Comparison of ENCODE assay signal across 26 mouse cellular contexts in genomic region chr17:66688179-66688578, GRCm38 (mm10).
A peak's percentile ranks its signal among the peaks of the same experiment; 100 is the strongest.
DNase-seq lines count a peak whose midpoint lies in the region; ATAC-seq lines count a peak whose summit lies in the region.
"Had no signal": no experiment of that assay in that cellular context is flagged by ENCODE, and none has a peak within 500 bp of the region (broad histone marks: within the 10 kb centered on the region; RNA-seq: fewer than 3 reads in every experiment).

No protein-coding gene starts in this region.

- H3K4me1 ChIP-seq in forebrain, embryonic 14.5 days (ENCODE audit: control insufficient read depth, insufficient read depth, low read length) = peaks cover 15% of the 10 kb centered on the region
- no peaks in the 10 kb centered on the region for H3K4me1 ChIP-seq in forebrain, embryonic 11.5 days (replicated peaks; ENCODE audit: control insufficient read depth, insufficient read depth, low read length)
- H3K4me1 ChIP-seq in hindbrain, embryonic 14.5 days (replicated peaks; ENCODE audit: control insufficient read depth, insufficient read depth, low read length) = peaks cover 6% of the 10 kb centered on the region
- peaks cover 12% of the 10 kb centered on the region for H3K4me1 ChIP-seq in hindbrain, embryonic 16.5 days (ENCODE audit: control insufficient read depth, insufficient read depth, low read depth, low read length)
- H3K4me1 ChIP-seq: heart, embryonic 15.5 days; stomach, embryonic 15.5 days had no signal

- no peak overlapping the region for H3K4me2 ChIP-seq in forebrain, embryonic 14.5 days (ENCODE audit: low read length)
- no peak overlapping the region for H3K4me2 ChIP-seq in forebrain, embryonic 11.5 days (ENCODE audit: low read depth, low read length, severe bottlenecking)
- no peak overlapping the region for H3K4me2 ChIP-seq in hindbrain, embryonic 14.5 days (replicated peaks)
- H3K4me2 ChIP-seq in hindbrain, embryonic 16.5 days (ENCODE audit: low read length) = no peak overlapping the region
- H3K4me2 ChIP-seq: embryonic facial prominence, embryonic 13.5 days; heart, embryonic 15.5 days; limb, embryonic 13.5 days; liver, embryonic 11.5 days; lung, embryonic 15.5 days; midbrain, embryonic 11.5 days; stomach, embryonic 15.5 days had no signal

- no peaks in the 10 kb centered on the region for H3K9me3 ChIP-seq in forebrain, embryonic 14.5 days (replicated peaks; ENCODE audit: control insufficient read depth, low read length)
- H3K9me3 ChIP-seq in forebrain, embryonic 11.5 days (ENCODE audit: control insufficient read depth, low read length) = no peaks in the 10 kb centered on the region
- no peaks in the 10 kb centered on the region for H3K9me3 ChIP-seq in hindbrain, embryonic 14.5 days (ENCODE audit: control insufficient read depth, low read length)
- no peaks in the 10 kb centered on the region for H3K9me3 ChIP-seq in hindbrain, embryonic 16.5 days (ENCODE audit: control insufficient read depth, low read length)
- H3K9me3 ChIP-seq: embryonic facial prominence, embryonic 13.5 days; heart, embryonic 10.5 days; heart, embryonic 15.5 days; limb, embryonic 13.5 days; lung, embryonic 15.5 days; stomach, embryonic 15.5 days had no signal

- WGBS in forebrain, embryonic 14.5 days = 84% methylated on average over 9 of the region's 9 CpGs
- 94% methylated on average over 9 of the region's 9 CpGs for WGBS in forebrain, embryonic 11.5 days
- WGBS in hindbrain, embryonic 14.5 days = 91% methylated on average over 9 of the region's 9 CpGs
- WGBS in hindbrain, embryonic 16.5 days = 82% methylated on average over 9 of the region's 9 CpGs

- 0 out of 2 replicates have a peak overlapping the region, but pooled peaks have one; percentile 49 for H3K27ac ChIP-seq in forebrain, embryonic 14.5 days (ENCODE audit: low read depth, low read length)
- no peak overlapping the region for H3K27ac ChIP-seq in forebrain, embryonic 11.5 days (ENCODE audit: low read depth, low read length)
- peak overlapping the region; percentile 75 for H3K27ac ChIP-seq in hindbrain, embryonic 14.5 days
- H3K27ac ChIP-seq in hindbrain, embryonic 16.5 days (ENCODE audit: low read depth, low read length) = no peak overlapping the region
- H3K27ac ChIP-seq: embryonic facial prominence, embryonic 13.5 days; heart, embryonic 10.5 days; heart, embryonic 15.5 days; limb, embryonic 13.5 days; lung, embryonic 15.5 days; stomach, embryonic 15.5 days had no signal

- ATAC-seq in forebrain, embryonic 14.5 days = no peak
- no peak for ATAC-seq in forebrain, embryonic 11.5 days (replicated peaks; ENCODE audit: low FRiP score)
- no peak for ATAC-seq in hindbrain, embryonic 14.5 days (ENCODE audit: low FRiP score)
- no peak for ATAC-seq in hindbrain, embryonic 16.5 days
- ATAC-seq: intestine, postnatal 0 days had no signal

- H3K9ac ChIP-seq in forebrain, embryonic 14.5 days (ENCODE audit: low read length) = no peak overlapping the region
- H3K9ac ChIP-seq in forebrain, embryonic 11.5 days (ENCODE audit: low read length) = no peak overlapping the region
- no peak overlapping the region for H3K9ac ChIP-seq in hindbrain, embryonic 14.5 days
- H3K9ac ChIP-seq in hindbrain, embryonic 16.5 days (ENCODE audit: low read depth, low read length) = no peak overlapping the region
- H3K9ac ChIP-seq: embryonic facial prominence, embryonic 13.5 days; heart, embryonic 15.5 days; limb, embryonic 13.5 days; lung, embryonic 15.5 days; stomach, embryonic 15.5 days had no signal

- no peak for DNase-seq in forebrain, embryonic 14.5 days (ENCODE audit: low spot score)
- no peak for DNase-seq in forebrain, embryonic 11.5 days (ENCODE audit: low spot score)
- DNase-seq in hindbrain, embryonic 14.5 days (ENCODE audit: low spot score) = no peak
- peak; percentile 13 to 27 for DNase-seq in right cerebral cortex, adult 2 months (ENCODE audit: low spot score in 2 of 2)
- DNase-seq in right cerebral cortex, postnatal 36 days (ENCODE audit: low spot score in 2 of 2) = no peak
- no peak for DNase-seq in layer of hippocampus, postnatal 36 days
- DNase-seq in spleen, adult 18-20 months = no peak
- DNase-seq: adrenal gland, adult 8-10 months; cerebellum, adult 11-12 months; cerebellum, adult 9-11 months; embryo, embryonic 11 days; gastrocnemius, postnatal 25 days; kidney, postnatal 14 days; layer of hippocampus, adult 9-11 months; thymus, postnatal 14 days had no signal

- H3K4me3 ChIP-seq in forebrain, embryonic 14.5 days (ENCODE audit: low read depth, low read length) = no peak overlapping the region
- H3K4me3 ChIP-seq in forebrain, embryonic 11.5 days (ENCODE audit: low read depth, low read length) = no peak overlapping the region
- no peak overlapping the region for H3K4me3 ChIP-seq in hindbrain, embryonic 14.5 days (replicated peaks; ENCODE audit: low read length)
- H3K4me3 ChIP-seq in hindbrain, embryonic 16.5 days (ENCODE audit: low read length) = no peak overlapping the region
- H3K4me3 ChIP-seq: embryonic facial prominence, embryonic 13.5 days; heart, embryonic 10.5 days; heart, embryonic 15.5 days; limb, embryonic 13.5 days; lung, embryonic 15.5 days; stomach, embryonic 15.5 days had no signal

- no peaks in the 10 kb centered on the region for H3K36me3 ChIP-seq in forebrain, embryonic 14.5 days (ENCODE audit: control insufficient read depth, insufficient read depth, low read length)
- no peaks in the 10 kb centered on the region for H3K36me3 ChIP-seq in forebrain, embryonic 11.5 days (ENCODE audit: control insufficient read depth, insufficient read depth, low read length)
- peaks cover 8% of the 10 kb centered on the region; the same call in 1 of the 2 replicates for H3K36me3 ChIP-seq in hindbrain, embryonic 14.5 days (replicated peaks; ENCODE audit: control insufficient read depth, insufficient read depth)
- H3K36me3 ChIP-seq in hindbrain, embryonic 16.5 days (ENCODE audit: control insufficient read depth, insufficient read depth, low read length) = peaks cover 4% of the 10 kb centered on the region; the same call in 1 of the 2 replicates
- H3K36me3 ChIP-seq: G1E; heart, embryonic 10.5 days; stomach, embryonic 15.5 days had no signal

- H3K27me3 ChIP-seq in forebrain, embryonic 14.5 days (replicated peaks; ENCODE audit: control insufficient read depth, insufficient read depth, low read length) = no peaks in the 10 kb centered on the region
- no peaks in the 10 kb centered on the region for H3K27me3 ChIP-seq in forebrain, embryonic 11.5 days (ENCODE audit: control insufficient read depth, insufficient read depth, low read length)
- H3K27me3 ChIP-seq in hindbrain, embryonic 14.5 days (ENCODE audit: control insufficient read depth, insufficient read depth, low read length) = no peaks in the 10 kb centered on the region
- no peaks in the 10 kb centered on the region for H3K27me3 ChIP-seq in hindbrain, embryonic 16.5 days (replicated peaks; ENCODE audit: control insufficient read depth, insufficient read depth, low read length)
- H3K27me3 ChIP-seq: embryonic facial prominence, embryonic 13.5 days; heart, embryonic 15.5 days; lung, embryonic 15.5 days; stomach, embryonic 15.5 days had no signal

Comparison
In these comparisons a context has a peak if more than half of its experiments do, and no peak if none do; other contexts are left out.
1. DNase-seq: peak in right cerebral cortex, adult 2 months (2 of 2); none in forebrain, embryonic 14.5 days (single experiment), forebrain, embryonic 11.5 days (single experiment), hindbrain, embryonic 14.5 days (single experiment), right cerebral cortex, postnatal 36 days (0 of 2), layer of hippocampus, postnatal 36 days (0 of 2) and spleen, adult 18-20 months (0 of 2).
2. H3K27ac ChIP-seq: peak in forebrain, embryonic 14.5 days (single experiment) and hindbrain, embryonic 14.5 days (single experiment); none in forebrain, embryonic 11.5 days (single experiment) and hindbrain, embryonic 16.5 days (single experiment).